Mouse (Mus musculus) neural tube, embryonic 13.5 days (tissue): ENCODE results near the gene Gpr82. TPM values are rescaled to one million over a fixed set of nuclear protein-coding genes. Genes with fewer than 3 reads are reported as not detected.
A peak's percentile ranks its signal among the peaks of the same experiment; 100 is the strongest.

Experiments
- ATAC-seq: fragments of 200-750 bp; cut with Nextera tagmentation; 2 replicates; pipeline ENCODE4 v1.8.0; 2017; ENCODE audit warnings: low read depth, mild to moderate bottlenecking, moderate TSS enrichment, moderate library complexity
- H3K27ac ChIP-seq: fragments of 300-500 bp; sonication (generic); replicated peaks from 2 replicates; pipeline ENCODE4 v1.5.1; 2015; ENCODE audit warnings: moderate library complexity, mild to moderate bottlenecking, inconsistent platforms
- H3K27me3 ChIP-seq: fragments of 300-500 bp; sonication (generic); 2 replicates; pipeline ENCODE4 v1.6.1; 2015; ENCODE audit warnings: mild to moderate bottlenecking, inconsistent platforms
- H3K36me3 ChIP-seq: fragments of 300-500 bp; sonication (generic); 2 replicates; pipeline ENCODE4 v1.6.1; 2015; ENCODE audit warnings: mild to moderate bottlenecking, inconsistent platforms
- H3K4me1 ChIP-seq: fragments of 300-500 bp; sonication (generic); replicated peaks from 2 replicates; pipeline ENCODE4 v1.6.1; 2015; ENCODE audit warnings: inconsistent platforms
- H3K4me2 ChIP-seq: fragments of 300-500 bp; sonication (generic); 2 replicates; pipeline ENCODE4 v1.6.1; 2015; ENCODE audit warnings: inconsistent platforms, mild to moderate bottlenecking, moderate library complexity
- H3K4me3 ChIP-seq: fragments of 300-500 bp; sonication (generic); 2 replicates; pipeline ENCODE4 v1.5.1; 2015; ENCODE audit warnings: mild to moderate bottlenecking, inconsistent platforms
- H3K9ac ChIP-seq: fragments of 300-500 bp; sonication (generic); 2 replicates; pipeline ENCODE4 v1.6.1; 2015; ENCODE audit warnings: moderate library complexity, mild to moderate bottlenecking, inconsistent platforms
- H3K9me3 ChIP-seq: fragments of 300-500 bp; sonication (generic); 2 replicates; pipeline ENCODE4 v1.6.1; 2016; ENCODE audit warnings: inconsistent platforms
- WGBS: fragments of 180-500 bp; shearing (Covaris S2); methylation state at CpG from one replicate; pipeline ENCODE4 v1.1.7; 2015; 5-methylcytosine and 5-hydroxymethylcytosine counted together
- microRNA-seq: library from miRNA; unstranded; fragments of <30 nt; microRNA quantifications from one replicate; pipeline ENCODE4, GENCODE M21; 2016
- polyA plus RNA-seq: library from polyadenylated mRNA; unstranded; fragments of >200 nt; fragmentation: Nextera tagmentation; extraction: Ambion mirVana; gene quantifications from 2 replicates; pipeline ENCODE4 v1.2.1, GENCODE M21; 2015

Gpr82 gene
- polyA plus RNA-seq, 1 experiment from 2014 or later = 0.35 TPM

- H3K27me3 ChIP-seq = no peaks in the 10 kb centered on the region
- no peaks in the 10 kb centered on the region for H3K36me3 ChIP-seq
- H3K27ac ChIP-seq = no peak overlapping the region
- H3K4me1 ChIP-seq = 0 out of 2 replicates have a peak, but pooled peaks cover 6% of the 10 kb centered on the region
- no peak overlapping the region for H3K9ac ChIP-seq
- H3K4me3 ChIP-seq = no peak overlapping the region
- no peaks in the 10 kb centered on the region for H3K9me3 ChIP-seq
- no peak overlapping the region for H3K4me2 ChIP-seq
- WGBS = 60% methylated on average over 2 of the region's 2 CpGs
- peak; percentile 63; the same call in 1 of the 2 replicates for ATAC-seq
Observed at GRCm38 (mm10) chrX:13710174-13710573, 49.0 kb downstream of the Gpr82 start.

Small RNA genes within 50 kb of the gene (microRNA-seq; reads per million reads assigned to microRNA genes)
- not detected for gene Gm25246

Other genes starting within 250 kb of the Gpr82 start
- gene Nyx, start 195.3 kb upstream of the Gpr82 start, polyA plus RNA-seq = 0.07 and 0.17 TPM in 2 replicates
- 4.4 and 4.8 TPM in 2 replicates for gene Gpr34, start 29.3 kb upstream of the Gpr82 start, polyA plus RNA-seq
- 37.6 and 42.5 TPM in 2 replicates for gene Cask, start 190.0 kb downstream of the Gpr82 start, polyA plus RNA-seq